Mouse (Mus musculus): ENCODE measurements around the gene Ms4a10. TPM values are rescaled to one million over a fixed set of nuclear protein-coding genes. Genes with fewer than 3 reads are reported as not detected.

Ms4a10 gene
- polyA plus RNA-seq, 1 experiment from 2014 or later: not detected

DNA sequence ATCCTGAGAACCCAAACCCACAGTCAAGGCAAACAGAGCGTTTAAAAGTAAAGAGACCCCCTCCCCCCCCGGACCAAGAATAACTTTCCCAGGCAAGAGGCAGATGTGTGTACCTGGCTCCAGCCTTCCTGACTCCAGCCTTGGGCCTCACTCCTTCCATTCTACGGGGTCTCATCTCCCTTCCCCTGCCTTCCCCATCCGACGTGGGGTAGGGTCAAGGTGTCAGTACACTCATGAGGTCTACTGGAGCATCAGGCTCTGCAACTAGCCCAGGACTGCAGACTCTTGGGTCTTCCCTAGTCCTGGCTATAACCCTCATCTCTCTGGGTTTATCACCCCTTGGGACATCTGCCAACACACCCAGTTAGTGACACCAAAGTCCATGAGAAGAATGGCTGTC is 5.7 kb upstream of the Ms4a10 start:
- no peak overlapping the region for H3K9ac ChIP-seq
- WGBS: 92% methylated on average over 5 of the region's 5 CpGs
- 0 out of 2 replicates have a peak, but pooled peaks cover 3% of the 10 kb centered on the region for H3K27me3 ChIP-seq
- no peak overlapping the region for H3K27ac ChIP-seq
- no peaks in the 10 kb centered on the region for H3K9me3 ChIP-seq (replicated peaks)
- peaks cover 4% of the 10 kb centered on the region for H3K4me1 ChIP-seq
- no peaks in the 10 kb centered on the region for H3K36me3 ChIP-seq
- no peak overlapping the region for H3K4me3 ChIP-seq
- H3K4me2 ChIP-seq (replicated peaks): no peak overlapping the region
- 0 out of 2 replicates have a peak, but pooled peaks have one; percentile 19 for ATAC-seq (ENCODE audit: low FRiP score)

GRCm38 (mm10) chr19:10979184-10980168 is 5.0 kb upstream of the Ms4a10 start:
- no peak overlapping the region for H3K9ac ChIP-seq

DNA sequence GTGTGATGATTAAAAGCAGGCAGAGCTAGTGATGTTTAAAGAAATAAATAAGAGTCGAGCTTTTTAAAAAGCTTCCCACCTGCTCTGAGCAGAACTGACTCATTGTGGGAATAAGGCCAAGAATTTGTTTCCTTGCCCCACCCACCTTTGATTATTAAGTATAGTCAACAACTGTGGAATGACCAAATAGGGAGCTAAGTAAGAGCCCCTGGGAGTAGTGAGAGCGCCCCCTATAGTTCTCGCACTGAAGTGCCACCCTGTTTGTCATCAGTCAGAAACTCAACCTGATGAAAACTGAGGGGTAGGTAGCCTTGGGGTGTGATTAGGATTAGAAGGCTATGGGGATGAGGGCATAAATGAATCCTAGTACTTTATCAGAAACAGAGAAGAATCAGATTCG is 1.8 kb upstream of the Ms4a10 start:
- WGBS: 57% methylated on average over 4 of the region's 4 CpGs
- Histone ChIP-seq H3K9me3 (replicated peaks) (no peaks in the 10 kb centered on the region), H3K4me1 (peaks cover 4% of the 10 kb centered on the region), H3K27ac (no peak overlapping the region), H3K9ac (no peak overlapping the region), H3K27me3 (no peaks in the 10 kb centered on the region), H3K36me3 (no peaks in the 10 kb centered on the region), H3K4me3 (no peak overlapping the region), H3K4me2 (replicated peaks) (no peak overlapping the region)
- ATAC-seq (ENCODE audit: low FRiP score): no peak

More at GRCm38 (mm10) chr19:10979184-10980168, 5.0 kb upstream of the Ms4a10 start:
- peaks cover 4% of the 10 kb centered on the region for H3K4me1 ChIP-seq
- H3K27ac ChIP-seq: no peak overlapping the region
- H3K27me3 ChIP-seq: 0 out of 2 replicates have a peak, but pooled peaks cover 3% of the 10 kb centered on the region
- H3K4me3 ChIP-seq: no peak overlapping the region
- 14% methylated on average over 18 of the region's 18 CpGs for WGBS
- peak; percentile 48; the same call in 1 of the 2 replicates for ATAC-seq (ENCODE audit: low FRiP score)
- peak overlapping the region; percentile 26 for H3K4me2 ChIP-seq (replicated peaks)
- H3K9me3 ChIP-seq (replicated peaks): no peaks in the 10 kb centered on the region
- H3K36me3 ChIP-seq: no peaks in the 10 kb centered on the region

DNA sequence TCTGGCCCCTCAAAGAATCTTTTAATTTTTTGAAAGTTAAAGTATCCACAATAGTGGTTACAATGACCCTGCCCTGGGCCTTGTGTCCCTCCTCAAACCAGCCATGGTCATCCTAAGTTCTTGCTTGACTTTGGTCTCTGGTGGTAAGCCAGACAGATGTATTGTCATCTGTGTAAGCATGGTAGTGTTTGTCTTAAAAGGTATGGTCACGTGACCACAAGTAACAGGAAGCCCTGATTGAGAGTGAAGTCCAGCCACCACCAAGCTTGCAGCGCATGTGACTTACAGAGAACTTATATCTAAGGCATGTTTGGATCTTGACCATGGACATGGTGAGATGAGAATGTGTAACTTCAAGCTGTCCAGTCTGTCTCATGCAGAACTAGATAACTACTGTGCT is 717 bp upstream of the Ms4a10 start:
- no peak overlapping the region for H3K27ac ChIP-seq
- 0 out of 2 replicates have a peak, but pooled peaks cover 4% of the 10 kb centered on the region for H3K9me3 ChIP-seq (replicated peaks)
- H3K4me1 ChIP-seq: peaks cover 4% of the 10 kb centered on the region
- H3K27me3 ChIP-seq: no peaks in the 10 kb centered on the region
- H3K9ac ChIP-seq: no peak overlapping the region
- H3K4me2 ChIP-seq (replicated peaks): no peak overlapping the region
- ATAC-seq (ENCODE audit: low FRiP score): no peak
- no peak overlapping the region for H3K4me3 ChIP-seq
- H3K36me3 ChIP-seq: no peaks in the 10 kb centered on the region
- 82% methylated on average over 2 of the region's 2 CpGs for WGBS

GRCm38 (mm10) chr19:10973187-10973586 is 1.3 kb downstream of the Ms4a10 start:
- H3K36me3 ChIP-seq: no peaks in the 10 kb centered on the region
- no peak overlapping the region for H3K27ac ChIP-seq
- H3K9me3 ChIP-seq (replicated peaks): 0 out of 2 replicates have a peak, but pooled peaks cover 4% of the 10 kb centered on the region
- H3K4me3 ChIP-seq: no peak overlapping the region
- no peaks in the 10 kb centered on the region for H3K4me1 ChIP-seq
- 73% methylated on average over 2 of the region's 2 CpGs for WGBS
- H3K4me2 ChIP-seq (replicated peaks): no peak overlapping the region
- H3K27me3 ChIP-seq: no peaks in the 10 kb centered on the region
- no peak for ATAC-seq (ENCODE audit: low FRiP score)
- no peak overlapping the region for H3K9ac ChIP-seq

GRCm38 (mm10) chr19:10972660-10973059 is 1.8 kb downstream of the Ms4a10 start:
- Histone ChIP-seq H3K36me3 (no peaks in the 10 kb centered on the region), H3K27me3 (no peaks in the 10 kb centered on the region), H3K4me2 (replicated peaks) (no peak overlapping the region), H3K9me3 (replicated peaks) (0 out of 2 replicates have a peak, but pooled peaks cover 4% of the 10 kb centered on the region), H3K9ac (no peak overlapping the region), H3K4me3 (no peak overlapping the region), H3K27ac (no peak overlapping the region), H3K4me1 (no peaks in the 10 kb centered on the region)
- no peak for ATAC-seq (ENCODE audit: low FRiP score)
- 52% methylated on average over 3 of the region's 3 CpGs for WGBS

DNA sequence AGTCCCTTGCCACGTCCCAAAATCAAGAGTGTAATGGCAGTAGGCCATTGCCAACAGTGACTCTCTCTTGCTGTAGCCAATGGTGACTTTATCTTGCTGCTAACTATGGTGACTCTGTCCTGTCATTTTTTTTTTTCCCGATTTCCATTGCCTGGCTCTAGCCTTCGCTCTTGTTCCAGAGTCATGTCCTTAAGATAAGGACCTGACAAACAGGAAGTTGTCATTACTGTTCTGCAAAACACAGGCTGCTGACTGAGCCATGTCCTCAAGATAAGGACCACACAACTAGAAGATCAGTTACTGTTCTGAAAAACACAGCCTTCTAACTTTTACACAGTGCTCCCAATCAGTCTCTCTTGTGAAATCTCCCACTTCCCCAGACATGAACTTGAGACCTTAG is 4.0 kb downstream of the Ms4a10 start:
- Histone ChIP-seq H3K27me3 (no peaks in the 10 kb centered on the region), H3K9ac (no peak overlapping the region), H3K4me2 (replicated peaks) (no peak overlapping the region), H3K36me3 (no peaks in the 10 kb centered on the region), H3K4me3 (no peak overlapping the region), H3K27ac (no peak overlapping the region), H3K9me3 (replicated peaks) (0 out of 2 replicates have a peak, but pooled peaks cover 4% of the 10 kb centered on the region), H3K4me1 (no peaks in the 10 kb centered on the region)
- 88% methylated on average over 3 of the region's 3 CpGs for WGBS
- no peak for ATAC-seq (ENCODE audit: low FRiP score)

- no peak overlapping the region for H3K9ac ChIP-seq
- H3K4me2 ChIP-seq (replicated peaks): no peak overlapping the region
- no peak overlapping the region for H3K4me3 ChIP-seq
- H3K9me3 ChIP-seq (replicated peaks): 0 out of 2 replicates have a peak, but pooled peaks cover 4% of the 10 kb centered on the region
- no peaks in the 10 kb centered on the region for H3K36me3 ChIP-seq
- no peak overlapping the region for H3K27ac ChIP-seq
- H3K4me1 ChIP-seq: no peaks in the 10 kb centered on the region
- H3K27me3 ChIP-seq: no peaks in the 10 kb centered on the region
- WGBS: 96% methylated on average over 7 of the region's 7 CpGs
- ATAC-seq (ENCODE audit: low FRiP score): no peak
Measured at GRCm38 (mm10) chr19:10968578-10968977, 5.9 kb downstream of the Ms4a10 start.

- Histone ChIP-seq H3K36me3 (no peaks in the 10 kb centered on the region), H3K27me3 (peaks cover 4% of the 10 kb centered on the region; the same call in 1 of the 2 replicates), H3K9ac (no peak overlapping the region), H3K4me2 (replicated peaks) (no peak overlapping the region), H3K4me3 (no peak overlapping the region), H3K4me1 (no peaks in the 10 kb centered on the region), H3K27ac (no peak overlapping the region), H3K9me3 (replicated peaks) (0 out of 2 replicates have a peak, but pooled peaks cover under 1% of the 10 kb centered on the region)
- ATAC-seq (ENCODE audit: low FRiP score): no peak
- WGBS: 88% methylated on average over 7 of the region's 7 CpGs
Measured at GRCm38 (mm10) chr19:10965721-10966120, 8.7 kb downstream of the Ms4a10 start.

- WGBS: 41% methylated on average over 12 of the region's 12 CpGs
- no peak overlapping the region for H3K9ac ChIP-seq
- no peak overlapping the region for H3K27ac ChIP-seq
- no peaks in the 10 kb centered on the region for H3K36me3 ChIP-seq
- H3K4me3 ChIP-seq: no peak overlapping the region
- H3K4me1 ChIP-seq: peaks cover 5% of the 10 kb centered on the region
- H3K27me3 ChIP-seq: peaks cover 4% of the 10 kb centered on the region; the same call in 1 of the 2 replicates
- 0 out of 2 replicates have a peak overlapping the region, but pooled peaks have one; percentile 25 for H3K4me2 ChIP-seq (replicated peaks)
- ATAC-seq (ENCODE audit: low FRiP score): peak; percentile 42; the same call in 1 of the 2 replicates
- H3K9me3 ChIP-seq (replicated peaks): no peaks in the 10 kb centered on the region
Measured at GRCm38 (mm10) chr19:10959978-10960346, 14.5 kb downstream of the Ms4a10 start.

- Histone ChIP-seq H3K4me2 (replicated peaks) (0 out of 2 replicates have a peak overlapping the region, but pooled peaks have one; percentile 25), H3K4me1 (peaks cover 5% of the 10 kb centered on the region), H3K27ac (no peak overlapping the region), H3K27me3 (peaks cover 4% of the 10 kb centered on the region; the same call in 1 of the 2 replicates), H3K36me3 (no peaks in the 10 kb centered on the region), H3K9me3 (replicated peaks) (no peaks in the 10 kb centered on the region), H3K4me3 (no peak overlapping the region), H3K9ac (no peak overlapping the region)
- peak; percentile 76 for ATAC-seq (ENCODE audit: low FRiP score)
- WGBS: 38% methylated on average over 11 of the region's 11 CpGs
Measured at GRCm38 (mm10) chr19:10959085-10959977, 15.1 kb downstream of the Ms4a10 start.

All from hindbrain, embryonic 12.5 days (tissue).